Mouse (Mus musculus): Measurements from ENCODE around the gene Zgrf1.

The Zgrf1 gene

DNA sequence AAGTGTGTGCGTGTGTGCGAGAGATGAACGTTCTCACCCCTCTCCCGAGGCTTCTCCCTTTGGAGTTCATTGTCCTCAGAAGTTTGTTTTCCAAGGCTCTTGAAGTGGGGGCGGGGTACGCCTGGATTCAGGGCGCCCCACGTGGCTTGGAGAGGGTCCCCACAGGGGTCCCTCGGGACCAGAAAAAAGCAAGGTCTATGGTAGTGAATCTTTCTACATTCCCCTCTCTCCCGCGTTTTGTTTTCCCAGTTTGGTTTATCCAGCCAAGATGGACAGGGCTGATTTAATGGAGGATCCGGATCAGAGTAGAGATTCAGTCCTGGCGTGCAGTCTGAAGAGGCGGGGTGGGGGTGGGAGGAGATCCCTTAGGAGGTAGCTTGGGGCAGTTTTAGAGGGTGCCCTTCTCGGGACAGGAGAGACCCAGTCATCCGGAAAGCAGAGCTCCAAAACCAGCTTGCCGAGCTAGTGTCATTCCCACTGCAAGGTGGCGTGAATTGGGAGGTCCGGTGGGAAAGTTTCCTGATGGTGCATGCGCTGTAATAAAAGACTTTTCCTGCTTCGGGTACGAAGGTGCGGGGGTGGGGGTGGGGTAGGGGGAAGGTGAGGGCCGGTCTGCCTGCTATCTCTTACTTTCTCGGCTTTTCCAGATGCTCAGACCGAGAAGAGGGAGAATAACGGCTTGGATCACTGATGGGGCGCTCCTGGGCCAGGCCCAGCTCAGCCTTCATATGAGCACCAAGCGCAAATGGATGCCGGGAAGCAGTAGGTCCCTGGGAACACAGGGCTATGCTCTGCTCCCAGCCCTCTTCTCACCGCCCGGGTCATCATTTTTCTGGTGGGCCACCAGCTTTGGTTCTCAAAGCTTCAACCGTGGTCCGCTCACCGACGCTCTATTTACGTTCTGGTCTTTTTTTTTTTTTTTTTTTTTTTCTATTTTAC is 87.7 kb downstream of the Zgrf1 start:
- DNase-seq: no peak

- DNase-seq: no peak
Observed at GRCm38 (mm10) chr3:127642211-127642610, 88.9 kb downstream of the Zgrf1 start.

DNA sequence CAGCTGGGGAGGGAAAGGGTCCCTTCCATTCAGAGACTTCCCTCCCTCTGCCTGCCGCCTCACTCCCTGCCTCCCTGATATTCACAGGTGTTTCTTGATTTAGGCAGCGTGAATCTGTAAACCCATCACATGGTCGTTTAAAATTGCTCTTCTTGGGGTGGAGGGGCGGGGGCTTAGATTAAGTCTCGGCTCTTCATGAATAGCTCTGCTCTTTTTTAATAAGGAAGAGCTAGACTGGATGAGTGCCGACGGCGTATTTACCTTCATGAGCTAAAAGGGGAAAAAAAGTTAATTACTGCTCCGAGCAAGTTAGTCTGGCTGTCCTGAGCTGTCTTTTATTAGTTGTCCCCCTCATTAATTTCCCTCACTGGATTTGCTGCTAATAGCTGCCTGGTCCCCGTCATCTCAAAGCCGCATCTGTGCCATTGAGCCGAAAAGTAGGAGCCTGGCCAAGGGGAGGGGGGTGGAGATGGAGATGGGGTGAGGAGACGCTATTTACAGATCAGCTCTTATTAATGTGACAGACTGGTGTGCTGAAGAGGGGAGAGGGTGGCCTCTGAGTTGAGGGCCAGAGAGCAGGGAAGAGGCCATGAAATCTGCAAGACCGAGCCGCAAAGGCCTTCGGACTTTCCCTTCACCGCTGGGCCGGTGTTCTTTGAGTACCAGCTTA is 93.0 kb downstream of the Zgrf1 start:
- no peak for DNase-seq

DNA sequence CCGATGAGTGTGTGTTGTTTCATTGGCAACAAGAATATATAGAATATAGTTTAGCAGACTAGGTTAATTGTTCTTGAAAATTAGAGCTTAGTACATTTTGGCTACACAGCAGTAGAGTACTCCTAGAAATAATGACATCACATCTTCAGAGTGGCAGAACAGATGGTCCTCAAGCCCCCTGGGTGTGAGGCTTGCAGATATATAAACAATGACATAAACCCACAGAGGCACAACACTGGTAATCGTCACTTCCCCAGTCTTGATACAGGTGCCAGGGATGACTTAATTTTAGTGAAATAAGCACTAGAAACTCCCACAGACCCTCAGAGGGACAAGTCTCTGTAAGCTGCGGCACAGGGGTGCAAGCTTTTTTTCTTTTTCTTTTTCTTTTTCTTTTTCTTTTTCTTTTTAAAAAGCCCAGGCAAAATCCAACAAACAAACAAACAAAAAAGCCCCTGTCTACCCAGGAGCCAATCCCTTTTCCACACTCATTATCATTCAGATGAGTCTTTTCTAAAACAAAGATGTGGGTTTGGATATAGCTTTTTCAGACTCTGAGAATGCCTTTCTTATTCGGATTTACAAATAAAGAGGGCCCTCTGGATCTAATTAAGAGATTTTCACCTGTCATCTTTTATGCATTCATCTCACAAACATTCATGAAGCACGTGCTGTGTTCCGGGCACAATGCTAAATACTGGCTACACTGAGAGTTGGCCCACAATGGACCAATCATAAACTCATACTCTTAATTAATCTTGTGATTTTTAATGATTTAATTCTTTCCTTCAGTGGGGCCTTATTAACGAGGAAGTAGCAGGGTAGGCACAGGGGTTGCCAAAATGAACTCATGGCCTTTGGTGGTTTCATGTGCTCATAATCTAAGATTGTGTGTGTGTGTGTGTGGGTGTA is 98.7 kb downstream of the Zgrf1 start:
- no peak for DNase-seq

DNA sequence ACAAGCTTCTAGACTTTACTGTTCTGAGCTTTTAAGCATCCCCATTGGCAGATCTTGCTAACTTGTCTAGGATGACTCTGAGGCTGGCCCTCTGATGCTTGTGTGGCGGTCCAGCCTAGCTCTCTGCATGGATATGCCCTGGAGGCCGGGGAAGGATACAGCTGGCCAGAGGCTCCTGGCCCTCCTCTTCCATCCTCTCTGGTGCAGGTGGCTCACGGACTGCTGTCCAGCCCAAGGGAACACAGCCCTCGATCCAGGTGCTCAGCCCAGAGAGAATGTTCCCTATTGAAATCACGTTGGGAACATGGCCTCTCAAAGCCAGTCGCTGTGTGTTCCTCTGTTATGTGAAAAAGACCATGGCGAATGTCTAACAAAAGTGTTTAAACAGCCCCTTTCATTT is 107.4 kb downstream of the Zgrf1 start:
- DNase-seq: no peak

GRCm38 (mm10) chr3:127661646-127662531 is 108.6 kb downstream of the Zgrf1 start:
- no peak for DNase-seq
